ENCODE assay signal across 17 mouse cellular contexts in genomic region chr1:62529941-62530340, GRCm38 (mm10).
DNase-seq lines count a peak whose midpoint lies in the region; ATAC-seq and TF ChIP-seq lines count a peak whose summit lies in the region.
"Had no signal": no experiment of that assay in that cellular context is flagged by ENCODE, and none has a peak within 500 bp of the region (broad histone marks: within the 10 kb centered on the region; RNA-seq: fewer than 3 reads in every experiment).

No protein-coding gene starts in this region.

- no peak for DNase-seq in forebrain, embryonic 11.5 days (ENCODE audit: low spot score)
- DNase-seq in forebrain, embryonic 14.5 days (ENCODE audit: low spot score), result peak; percentile 61
- DNase-seq in forebrain, postnatal 0 days, result no peak
- DNase-seq in brain, embryonic 14.5 days (ENCODE audit: low read depth), result peak; percentile 76
- DNase-seq in layer of hippocampus, adult 18-20 months (ENCODE audit: low spot score in 2 of 2), result no peak
- DNase-seq in right cerebral cortex, postnatal 4 days, result no peak
- DNase-seq: adrenal gland, adult 2 months; adrenal gland, postnatal 10 days; adrenal gland, postnatal 25 days; cerebellum, adult 11-12 months; cerebellum, adult 2 months; cerebellum, adult 9-10 months; cerebellum, postnatal 10 days; cerebellum, postnatal 25 days had no signal

- no peak overlapping the region for H3K4me2 ChIP-seq in forebrain, embryonic 11.5 days (ENCODE audit: low read depth, low read length, severe bottlenecking)
- no peak overlapping the region for H3K4me2 ChIP-seq in forebrain, embryonic 12.5 days
- H3K4me2 ChIP-seq in forebrain, embryonic 14.5 days (ENCODE audit: low read length), result no peak overlapping the region
- no peak overlapping the region for H3K4me2 ChIP-seq in forebrain, postnatal 0 days (ENCODE audit: low read depth)
- no peak overlapping the region for H3K4me2 ChIP-seq in forebrain, embryonic 15.5 days (replicated peaks)
- H3K4me2 ChIP-seq: embryonic facial prominence, embryonic 12.5 days had no signal

- no peaks in the 10 kb centered on the region for H3K27me3 ChIP-seq in forebrain, embryonic 11.5 days (ENCODE audit: control insufficient read depth, insufficient read depth, low read length)
- no peaks in the 10 kb centered on the region for H3K27me3 ChIP-seq in forebrain, embryonic 12.5 days
- no peaks in the 10 kb centered on the region for H3K27me3 ChIP-seq in forebrain, embryonic 14.5 days (replicated peaks; ENCODE audit: control insufficient read depth, insufficient read depth, low read length)
- no peaks in the 10 kb centered on the region for H3K27me3 ChIP-seq in forebrain, postnatal 0 days (ENCODE audit: insufficient read depth, low read length)
- H3K27me3 ChIP-seq in forebrain, embryonic 15.5 days, result no peaks in the 10 kb centered on the region
- H3K27me3 ChIP-seq: embryonic facial prominence, embryonic 12.5 days had no signal

- H3K27ac ChIP-seq in forebrain, embryonic 11.5 days (ENCODE audit: low read depth, low read length), result no peak overlapping the region
- no peak overlapping the region for H3K27ac ChIP-seq in forebrain, embryonic 12.5 days
- no peak overlapping the region for H3K27ac ChIP-seq in forebrain, embryonic 14.5 days (ENCODE audit: low read depth, low read length)
- no peak overlapping the region for H3K27ac ChIP-seq in forebrain, postnatal 0 days (ENCODE audit: low read depth, low read length)
- H3K27ac ChIP-seq in forebrain, embryonic 15.5 days (replicated peaks), result no peak overlapping the region
- H3K27ac ChIP-seq: embryonic facial prominence, embryonic 12.5 days had no signal

- no peaks in the 10 kb centered on the region for H3K4me1 ChIP-seq in forebrain, embryonic 11.5 days (replicated peaks; ENCODE audit: control insufficient read depth, insufficient read depth, low read length)
- H3K4me1 ChIP-seq in forebrain, embryonic 12.5 days, result no peaks in the 10 kb centered on the region; the same call in 1 of the 2 replicates
- peaks cover 6% of the 10 kb centered on the region; the same call in 1 of the 2 replicates for H3K4me1 ChIP-seq in forebrain, embryonic 14.5 days (ENCODE audit: control insufficient read depth, insufficient read depth, low read length)
- peaks cover 4% of the 10 kb centered on the region; the same call in 1 of the 2 replicates for H3K4me1 ChIP-seq in forebrain, postnatal 0 days (ENCODE audit: insufficient read depth)
- peaks cover 16% of the 10 kb centered on the region for H3K4me1 ChIP-seq in forebrain, embryonic 15.5 days

- TF ChIP-seq CTCF in forebrain, postnatal 0 days (IDR thresholded peaks at IDR 0.05; ENCODE audit: low read depth), result no peak
- no peak for TF ChIP-seq CTCF in brain, embryonic 14.5 days (IDR thresholded peaks at IDR 0.05; ENCODE audit: borderline replicate concordance, extremely low read depth, insufficient read depth, insufficient read length)

- no peak for TF ChIP-seq POLR2A in brain, embryonic 14.5 days (IDR thresholded peaks at IDR 0.05; ENCODE audit: borderline replicate concordance, extremely low read depth, insufficient read depth, insufficient read length, poor library complexity, severe bottlenecking)

- H3K36me3 ChIP-seq in forebrain, embryonic 11.5 days (ENCODE audit: control insufficient read depth, insufficient read depth, low read length), result no peaks in the 10 kb centered on the region
- no peaks in the 10 kb centered on the region for H3K36me3 ChIP-seq in forebrain, embryonic 12.5 days (replicated peaks)
- no peaks in the 10 kb centered on the region for H3K36me3 ChIP-seq in forebrain, embryonic 14.5 days (ENCODE audit: control insufficient read depth, insufficient read depth, low read length)
- no peaks in the 10 kb centered on the region for H3K36me3 ChIP-seq in forebrain, postnatal 0 days (ENCODE audit: insufficient read depth)
- no peaks in the 10 kb centered on the region for H3K36me3 ChIP-seq in forebrain, embryonic 15.5 days
- H3K36me3 ChIP-seq: embryonic facial prominence, embryonic 12.5 days had no signal

- 0 out of 2 replicates have a peak, but pooled peaks have one; percentile 42 for ATAC-seq in forebrain, embryonic 11.5 days (replicated peaks; ENCODE audit: low FRiP score)
- no peak for ATAC-seq in forebrain, embryonic 12.5 days (ENCODE audit: low FRiP score)
- 0 out of 2 replicates have a peak, but pooled peaks have one; percentile 63 for ATAC-seq in forebrain, embryonic 14.5 days
- ATAC-seq in forebrain, postnatal 0 days, result no peak
- ATAC-seq in forebrain, embryonic 15.5 days (replicated peaks), result peak; percentile 78

- H3K9ac ChIP-seq in forebrain, embryonic 11.5 days (ENCODE audit: low read length), result no peak overlapping the region
- no peak overlapping the region for H3K9ac ChIP-seq in forebrain, embryonic 12.5 days
- no peak overlapping the region for H3K9ac ChIP-seq in forebrain, embryonic 14.5 days (ENCODE audit: low read length)
- H3K9ac ChIP-seq in forebrain, postnatal 0 days, result no peak overlapping the region
- H3K9ac ChIP-seq in forebrain, embryonic 15.5 days (replicated peaks), result no peak overlapping the region
- H3K9ac ChIP-seq: embryonic facial prominence, embryonic 12.5 days had no signal

- no peaks in the 10 kb centered on the region for H3K9me3 ChIP-seq in forebrain, embryonic 11.5 days (ENCODE audit: control insufficient read depth, low read length)
- H3K9me3 ChIP-seq in forebrain, embryonic 12.5 days, result no peaks in the 10 kb centered on the region
- H3K9me3 ChIP-seq in forebrain, embryonic 14.5 days (replicated peaks; ENCODE audit: control insufficient read depth, low read length), result no peaks in the 10 kb centered on the region
- H3K9me3 ChIP-seq in forebrain, postnatal 0 days (ENCODE audit: low read length), result no peaks in the 10 kb centered on the region
- no peaks in the 10 kb centered on the region for H3K9me3 ChIP-seq in forebrain, embryonic 15.5 days
- H3K9me3 ChIP-seq: embryonic facial prominence, embryonic 12.5 days had no signal

- H3K4me3 ChIP-seq in forebrain, embryonic 11.5 days (ENCODE audit: low read depth, low read length), result no peak overlapping the region
- no peak overlapping the region for H3K4me3 ChIP-seq in forebrain, embryonic 12.5 days (replicated peaks)
- no peak overlapping the region for H3K4me3 ChIP-seq in forebrain, embryonic 14.5 days (ENCODE audit: low read depth, low read length)
- no peak overlapping the region for H3K4me3 ChIP-seq in forebrain, postnatal 0 days (ENCODE audit: low read depth, low read length)
- no peak overlapping the region for H3K4me3 ChIP-seq in forebrain, embryonic 15.5 days
- H3K4me3 ChIP-seq: embryonic facial prominence, embryonic 12.5 days had no signal

- WGBS in forebrain, embryonic 11.5 days, result 65% methylated on average over 8 of the region's 8 CpGs
- WGBS in forebrain, embryonic 12.5 days, result 31% methylated on average over 8 of the region's 8 CpGs
- WGBS in forebrain, embryonic 14.5 days, result 25% methylated on average over 8 of the region's 8 CpGs
- WGBS in forebrain, postnatal 0 days, result 31% methylated on average over 8 of the region's 8 CpGs
- WGBS in forebrain, embryonic 15.5 days, result 23% methylated on average over 8 of the region's 8 CpGs

Comparison
In these comparisons a context has a peak if more than half of its experiments do, and no peak if none do; other contexts are left out.
1. ATAC-seq: peak in forebrain, embryonic 11.5 days (single experiment), forebrain, embryonic 14.5 days (single experiment) and forebrain, embryonic 15.5 days (single experiment); none in forebrain, embryonic 12.5 days (single experiment) and forebrain, postnatal 0 days (single experiment).
2. DNase-seq: peak in forebrain, embryonic 14.5 days (single experiment) and brain, embryonic 14.5 days (single experiment); none in forebrain, embryonic 11.5 days (single experiment), forebrain, postnatal 0 days (single experiment), layer of hippocampus, adult 18-20 months (0 of 2) and right cerebral cortex, postnatal 4 days (single experiment).